Mouse (Mus musculus) kidney, embryonic 15.5 days (tissue): ENCODE data around the gene Chrna1. TPM values are rescaled to one million over a fixed set of nuclear protein-coding genes. Genes with fewer than 3 reads are reported as not detected.
A peak's percentile ranks its signal among the peaks of the same experiment; 100 is the strongest.

Source experiments
- ATAC-seq: fragments of 200-750 bp; cut with Nextera tagmentation; replicated peaks from 2 replicates; pipeline ENCODE4 v1.8.0; 2017; ENCODE audit warnings: moderate TSS enrichment; ENCODE audit not compliant: low FRiP score
- H3K27ac ChIP-seq: fragments of 300-500 bp; sonication (generic); 2 replicates; pipeline ENCODE4 v1.5.1; 2015; ENCODE audit warnings: mild to moderate bottlenecking, inconsistent platforms
- H3K27me3 ChIP-seq: fragments of 300-500 bp; sonication (generic); 2 replicates; pipeline ENCODE4 v1.6.1; 2015; ENCODE audit warnings: inconsistent platforms
- H3K36me3 ChIP-seq: fragments of 300-500 bp; sonication (generic); 2 replicates; pipeline ENCODE4 v1.6.1; 2015; ENCODE audit warnings: inconsistent platforms
- H3K4me1 ChIP-seq: fragments of 300-500 bp; sonication (generic); 2 replicates; pipeline ENCODE4 v1.6.1; 2015; ENCODE audit warnings: inconsistent platforms
- H3K4me2 ChIP-seq: fragments of 300-500 bp; sonication (generic); 2 replicates; pipeline ENCODE4 v1.6.1; 2015; ENCODE audit warnings: moderate library complexity, mild to moderate bottlenecking, inconsistent platforms
- H3K4me3 ChIP-seq: fragments of 300-500 bp; sonication (generic); replicated peaks from 2 replicates; pipeline ENCODE4 v1.5.1; 2015; ENCODE audit warnings: mild to moderate bottlenecking, inconsistent platforms
- H3K9ac ChIP-seq: fragments of 300-500 bp; sonication (generic); 2 replicates; pipeline ENCODE4 v1.6.1; 2015; ENCODE audit warnings: mild to moderate bottlenecking, inconsistent platforms
- H3K9me3 ChIP-seq: fragments of 300-500 bp; sonication (generic); replicated peaks from 2 replicates; pipeline ENCODE4 v1.6.1; 2016; ENCODE audit warnings: inconsistent platforms
- WGBS: fragments of 180-500 bp; shearing (Covaris S2); methylation state at CpG from one replicate; pipeline ENCODE4 v1.1.7; 2015; ENCODE audit warnings: mixed read lengths; 5-methylcytosine and 5-hydroxymethylcytosine counted together
- polyA plus RNA-seq: library from polyadenylated mRNA; unstranded; fragments of >200 nt; fragmentation: Nextera tagmentation; extraction: Ambion mirVana; gene quantifications from 2 replicates; pipeline ENCODE4 v1.2.1, GENCODE M21; 2015

Gene Chrna1
- polyA plus RNA-seq, 1 experiment from 2014 or later: 1.3 TPM

DNA sequence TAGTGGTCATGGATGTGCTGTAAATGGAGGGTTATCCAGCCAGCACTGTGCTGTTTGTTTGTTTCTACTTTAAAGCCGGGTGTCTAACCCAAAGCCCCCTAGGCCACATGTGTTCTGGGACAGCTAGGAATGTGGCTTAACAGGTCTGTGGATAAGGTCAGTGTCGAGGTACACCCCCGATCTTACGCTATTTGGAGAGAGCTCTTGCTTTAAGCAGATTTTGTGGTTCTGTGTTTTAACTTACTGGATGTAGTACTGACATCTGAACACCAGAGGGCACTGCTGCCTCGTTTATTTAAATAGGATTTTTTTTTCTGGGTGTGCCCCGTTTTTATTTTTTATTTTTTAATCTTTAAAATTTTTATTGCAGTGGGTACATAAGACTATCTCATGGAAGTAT is 29.4 kb downstream of the Chrna1 start:
- Histone ChIP-seq H3K27ac (no peak overlapping the region), H3K36me3 (no peaks in the 10 kb centered on the region), H3K4me3 (no peak overlapping the region), H3K9me3 (no peaks in the 10 kb centered on the region), H3K4me2 (0 out of 2 replicates have a peak overlapping the region, but pooled peaks have one; percentile 20), H3K9ac (no peak overlapping the region), H3K27me3 (no peaks in the 10 kb centered on the region), H3K4me1 (no peaks in the 10 kb centered on the region)
- no peak for ATAC-seq
- WGBS: 18% methylated on average over 6 of the region's 6 CpGs

DNA sequence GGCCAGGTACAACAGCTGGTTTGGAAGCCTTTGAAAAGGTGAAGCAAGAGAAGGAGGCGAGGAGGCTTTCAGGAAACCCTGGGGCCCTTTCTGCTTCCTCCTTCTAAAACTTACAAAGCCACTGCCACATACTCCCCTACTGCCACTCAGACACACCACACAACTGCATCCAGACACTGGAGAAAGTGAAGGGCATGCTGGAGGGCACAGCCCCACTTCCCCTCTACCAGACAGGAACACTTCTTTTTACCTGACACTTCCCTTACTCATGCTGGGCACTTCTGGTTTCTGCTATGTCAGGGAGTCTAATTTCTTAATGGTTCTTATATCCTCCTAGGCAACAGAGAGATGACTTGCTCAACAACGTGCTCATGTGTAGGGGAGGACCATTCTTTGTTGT is 31.6 kb downstream of the Chrna1 start:
- ATAC-seq: no peak
- Histone ChIP-seq H3K4me3 (no peak overlapping the region), H3K36me3 (no peaks in the 10 kb centered on the region), H3K4me2 (no peak overlapping the region), H3K27me3 (peaks cover 6% of the 10 kb centered on the region; the same call in 1 of the 2 replicates), H3K9me3 (no peaks in the 10 kb centered on the region), H3K9ac (no peak overlapping the region), H3K27ac (no peak overlapping the region), H3K4me1 (no peaks in the 10 kb centered on the region)
- 73% methylated on average over 2 of the region's 2 CpGs for WGBS

DNA sequence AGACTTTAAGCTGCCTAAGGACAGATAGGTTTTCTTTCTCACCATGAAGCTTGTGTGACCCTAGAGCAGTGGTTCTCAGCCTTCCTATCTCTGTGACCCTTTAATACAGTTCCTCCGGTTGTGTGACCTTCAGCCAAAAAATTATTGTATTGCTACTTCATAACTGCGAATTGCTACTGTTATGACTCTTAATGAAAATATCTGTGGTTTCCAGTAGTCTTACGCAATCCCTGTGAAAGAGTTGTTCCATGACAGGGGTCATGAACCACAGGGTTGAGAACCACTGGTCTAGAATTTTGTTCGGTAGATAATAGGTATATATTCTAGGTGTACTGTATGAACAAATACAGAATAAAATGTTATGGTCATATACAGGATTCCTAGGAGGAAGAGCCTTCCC is 32.9 kb downstream of the Chrna1 start:
- Histone ChIP-seq H3K4me3 (no peak overlapping the region), H3K4me2 (no peak overlapping the region), H3K9ac (no peak overlapping the region), H3K36me3 (no peaks in the 10 kb centered on the region), H3K9me3 (no peaks in the 10 kb centered on the region), H3K27ac (no peak overlapping the region), H3K4me1 (no peaks in the 10 kb centered on the region), H3K27me3 (peaks cover 6% of the 10 kb centered on the region)
- ATAC-seq: no peak
- WGBS: 90% methylated on average over 4 of the region's 4 CpGs

DNA sequence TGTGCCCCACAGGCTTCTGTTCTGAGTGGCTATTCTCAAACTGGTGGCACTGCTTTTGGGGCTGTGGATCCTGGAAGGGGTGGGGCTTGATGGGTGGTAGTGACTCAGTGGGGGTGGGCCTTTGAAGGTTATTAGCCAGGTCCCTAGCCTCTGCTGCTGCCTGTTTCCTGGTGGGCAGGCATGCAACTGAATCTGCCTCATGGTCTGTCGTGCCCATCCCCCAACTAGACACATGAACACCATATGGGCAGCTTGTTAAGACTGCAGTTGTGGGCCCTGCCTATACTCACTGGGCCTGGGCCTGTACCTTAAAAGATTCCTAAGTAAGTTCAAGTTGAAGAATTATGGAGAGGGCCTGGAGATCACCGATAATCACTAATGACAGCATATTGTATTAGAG is 34.6 kb downstream of the Chrna1 start:
- Histone ChIP-seq H3K4me3 (no peak overlapping the region), H3K9ac (no peak overlapping the region), H3K36me3 (no peaks in the 10 kb centered on the region), H3K4me2 (no peak overlapping the region), H3K9me3 (no peaks in the 10 kb centered on the region), H3K27ac (no peak overlapping the region), H3K4me1 (peaks cover 7% of the 10 kb centered on the region), H3K27me3 (peaks cover 8% of the 10 kb centered on the region)
- ATAC-seq: no peak
- 66% methylated on average over 2 of the region's 2 CpGs for WGBS

DNA sequence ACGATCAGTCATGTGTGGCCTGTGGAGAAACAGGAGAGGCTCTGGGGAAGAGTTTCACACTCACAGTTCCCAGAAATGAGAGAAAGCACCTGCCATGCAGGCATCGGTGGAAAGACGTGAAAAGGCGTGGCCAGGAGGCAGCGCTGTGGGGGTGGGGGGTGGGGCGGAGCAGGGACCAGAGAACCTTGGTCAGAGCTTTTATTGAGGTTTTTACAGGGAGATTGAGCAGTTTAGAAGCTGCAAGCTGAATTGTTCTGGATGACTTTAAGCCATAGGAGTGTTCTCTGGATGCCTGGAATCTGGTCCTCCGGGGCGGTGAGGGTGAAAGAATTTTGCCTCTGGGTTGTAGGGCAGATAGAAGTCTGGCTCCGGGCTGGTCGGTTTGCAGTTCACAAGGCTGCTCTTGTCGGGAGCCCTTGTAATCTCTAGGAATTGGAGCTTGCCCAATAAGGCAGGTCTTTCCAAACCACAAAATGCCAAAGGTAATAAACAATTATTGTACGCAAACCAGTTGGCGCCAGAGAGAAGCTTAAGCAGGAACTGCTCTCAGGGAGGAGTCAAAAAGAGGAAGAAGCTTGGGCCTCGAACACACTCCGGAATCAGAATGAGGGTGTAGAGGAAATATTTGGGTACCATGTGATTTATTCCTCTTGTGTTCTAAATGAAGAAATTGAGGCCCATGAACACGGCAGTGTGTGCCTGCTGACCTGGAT is 39.5 kb downstream of the Chrna1 start:
- Histone ChIP-seq H3K4me1 (peaks cover 13% of the 10 kb centered on the region), H3K9ac (0 out of 2 replicates have a peak overlapping the region, but pooled peaks have one; percentile 9), H3K4me2 (peak overlapping the region; percentile 56), H3K27ac (peak overlapping the region; percentile 43; the same call in 1 of the 2 replicates), H3K9me3 (no peaks in the 10 kb centered on the region), H3K36me3 (no peaks in the 10 kb centered on the region), H3K27me3 (peaks cover 8% of the 10 kb centered on the region), H3K4me3 (peak overlapping the region; percentile 24; the same call in 1 of the 2 replicates)
- 12% methylated on average over 16 of the region's 16 CpGs for WGBS
- ATAC-seq: peak; percentile 47; the same call in 1 of the 2 replicates

DNA sequence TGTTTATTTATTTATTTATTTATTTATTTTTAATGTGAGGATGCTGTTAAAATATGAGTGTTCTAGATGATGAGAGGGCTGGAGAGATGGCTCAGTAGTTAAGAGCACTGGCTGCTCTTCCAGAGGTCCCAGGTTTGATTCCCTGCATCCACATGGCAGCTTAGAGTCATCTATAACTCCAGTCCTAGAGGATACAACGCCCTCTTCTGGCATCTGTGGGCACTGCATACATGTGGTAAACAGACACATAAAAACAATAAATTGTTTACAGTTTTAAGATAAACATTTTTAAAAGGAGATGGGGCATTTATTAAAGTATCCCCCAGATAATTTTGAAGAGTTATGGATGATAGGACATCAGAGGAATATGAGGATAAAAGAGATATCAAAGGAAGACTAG is 40.4 kb downstream of the Chrna1 start:
- ATAC-seq: no peak
- WGBS: 38% methylated on average over 1 of the region's 1 CpGs

DNA sequence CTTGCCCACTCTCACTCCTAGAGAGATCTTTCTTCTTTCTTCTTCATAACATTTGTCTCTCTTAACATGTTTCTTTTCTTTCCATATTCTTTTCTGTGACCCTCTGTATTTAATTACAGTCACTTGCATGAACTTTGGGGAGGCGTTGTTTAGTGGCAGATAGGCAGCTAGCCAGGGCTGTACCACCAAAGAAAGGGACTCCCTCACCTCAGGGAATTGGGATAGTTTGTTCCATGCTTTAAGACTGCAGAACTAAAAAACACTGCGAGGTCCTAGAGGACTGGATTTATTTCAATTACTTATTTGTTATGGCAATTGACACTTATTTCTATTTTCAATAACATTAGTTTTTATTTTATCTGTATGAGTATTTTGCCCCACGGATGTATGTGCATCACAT is 41.0 kb downstream of the Chrna1 start:
- Histone ChIP-seq H3K36me3 (no peaks in the 10 kb centered on the region), H3K27ac (no peak overlapping the region), H3K27me3 (peaks cover 8% of the 10 kb centered on the region), H3K4me1 (peaks cover 13% of the 10 kb centered on the region), H3K4me3 (no peak overlapping the region), H3K9ac (no peak overlapping the region), H3K9me3 (no peaks in the 10 kb centered on the region), H3K4me2 (no peak overlapping the region)
- no peak for ATAC-seq
- WGBS: 86% methylated on average over 3 of the region's 3 CpGs

More for the DNA sequence above, 40.4 kb downstream of the Chrna1 start:
- Histone ChIP-seq H3K9me3 (no peaks in the 10 kb centered on the region), H3K27ac (no peak overlapping the region), H3K9ac (no peak overlapping the region), H3K4me1 (peaks cover 13% of the 10 kb centered on the region), H3K4me3 (no peak overlapping the region), H3K27me3 (peaks cover 8% of the 10 kb centered on the region), H3K4me2 (no peak overlapping the region), H3K36me3 (no peaks in the 10 kb centered on the region)

DNA sequence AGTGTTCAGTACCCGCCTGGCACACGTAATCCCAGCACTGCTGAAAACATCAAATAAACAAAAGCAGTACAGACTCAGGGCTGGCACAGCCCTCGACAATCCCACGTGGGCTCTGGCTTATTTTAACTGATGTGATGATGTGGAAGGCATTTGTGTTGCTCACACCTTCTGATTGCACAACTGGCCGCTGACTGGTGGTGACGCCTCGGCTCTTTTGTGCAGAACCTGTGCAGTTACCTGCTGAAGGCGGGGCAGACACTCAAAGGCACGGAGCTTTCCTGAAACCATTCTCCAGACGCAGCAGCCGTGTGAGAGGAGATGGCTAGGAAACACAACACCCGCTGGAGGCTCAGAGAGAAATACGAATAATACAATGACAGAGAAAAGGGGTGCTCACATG is 41.5 kb downstream of the Chrna1 start:
- Histone ChIP-seq H3K4me3 (no peak overlapping the region), H3K36me3 (no peaks in the 10 kb centered on the region), H3K9me3 (no peaks in the 10 kb centered on the region), H3K4me1 (peaks cover 13% of the 10 kb centered on the region), H3K4me2 (no peak overlapping the region), H3K27me3 (peaks cover 3% of the 10 kb centered on the region), H3K27ac (no peak overlapping the region), H3K9ac (no peak overlapping the region)
- ATAC-seq: no peak
- 80% methylated on average over 13 of the region's 13 CpGs for WGBS

DNA sequence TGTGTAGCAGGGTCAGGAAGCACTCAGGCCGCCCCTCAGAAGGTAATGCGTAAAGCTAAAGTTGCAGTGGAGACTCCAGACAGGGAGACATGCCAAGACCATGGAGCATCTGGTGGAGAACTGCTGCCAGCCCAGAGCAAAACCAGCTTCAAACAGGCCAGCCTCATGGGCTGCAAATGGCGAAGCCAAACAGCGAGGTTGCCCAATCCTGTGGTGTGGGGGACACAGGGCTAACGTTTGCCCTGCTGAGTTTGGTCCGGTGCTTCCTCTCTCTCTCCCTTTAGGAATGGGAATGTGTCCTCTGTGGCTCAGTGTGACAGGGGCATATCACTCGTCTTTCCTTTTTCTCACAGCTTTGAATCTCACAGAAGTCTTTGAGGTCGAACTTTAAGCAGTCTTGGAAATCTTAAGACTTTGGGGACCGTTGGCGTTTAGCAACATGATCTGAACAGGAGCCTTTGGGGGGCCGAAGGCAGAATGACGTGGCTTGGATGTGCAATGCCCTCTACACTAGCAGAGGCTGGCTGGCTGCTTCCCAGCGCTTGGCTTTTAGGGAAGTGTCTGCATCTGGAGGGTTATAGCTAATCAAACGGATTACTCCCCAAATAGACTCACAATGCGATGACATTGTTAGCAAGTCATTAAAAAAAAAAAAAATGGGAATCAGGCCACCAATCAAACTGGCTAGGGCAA is 43.9 kb downstream of the Chrna1 start:
- H3K9me3 ChIP-seq: no peaks in the 10 kb centered on the region
- H3K4me1 ChIP-seq: peaks cover 12% of the 10 kb centered on the region
- no peak overlapping the region for H3K4me2 ChIP-seq
- H3K27me3 ChIP-seq: no peaks in the 10 kb centered on the region
- no peak overlapping the region for H3K9ac ChIP-seq
- no peaks in the 10 kb centered on the region for H3K36me3 ChIP-seq
- ATAC-seq: no peak
- WGBS: 77% methylated on average over 15 of the region's 15 CpGs
- H3K27ac ChIP-seq: no peak overlapping the region
- no peak overlapping the region for H3K4me3 ChIP-seq

DNA sequence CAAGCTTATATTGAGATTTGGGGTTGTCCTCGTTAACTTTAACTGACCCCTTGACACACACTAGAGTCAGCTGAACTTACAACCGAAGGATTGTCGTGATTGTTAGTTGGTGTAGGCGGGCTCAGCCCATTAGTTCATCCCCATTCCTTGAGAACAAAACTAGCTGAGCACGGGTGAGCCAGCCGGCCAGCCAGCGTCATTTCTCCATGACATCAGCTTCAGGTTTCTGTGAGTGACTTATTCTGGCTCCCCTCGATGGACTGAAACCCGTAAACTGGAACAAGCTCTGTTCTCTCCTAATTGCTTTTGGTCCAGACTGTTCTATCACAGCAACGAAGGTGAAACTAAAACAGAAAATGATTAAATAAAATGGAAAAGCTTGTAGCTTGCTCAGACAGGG is 45.4 kb downstream of the Chrna1 start:
- Histone ChIP-seq H3K27me3 (no peaks in the 10 kb centered on the region), H3K9ac (no peak overlapping the region), H3K27ac (no peak overlapping the region), H3K4me1 (peaks cover 9% of the 10 kb centered on the region; the same call in 1 of the 2 replicates), H3K9me3 (no peaks in the 10 kb centered on the region), H3K36me3 (no peaks in the 10 kb centered on the region), H3K4me2 (no peak overlapping the region), H3K4me3 (no peak overlapping the region)
- no peak for ATAC-seq
- 59% methylated on average over 10 of the region's 10 CpGs for WGBS

DNA sequence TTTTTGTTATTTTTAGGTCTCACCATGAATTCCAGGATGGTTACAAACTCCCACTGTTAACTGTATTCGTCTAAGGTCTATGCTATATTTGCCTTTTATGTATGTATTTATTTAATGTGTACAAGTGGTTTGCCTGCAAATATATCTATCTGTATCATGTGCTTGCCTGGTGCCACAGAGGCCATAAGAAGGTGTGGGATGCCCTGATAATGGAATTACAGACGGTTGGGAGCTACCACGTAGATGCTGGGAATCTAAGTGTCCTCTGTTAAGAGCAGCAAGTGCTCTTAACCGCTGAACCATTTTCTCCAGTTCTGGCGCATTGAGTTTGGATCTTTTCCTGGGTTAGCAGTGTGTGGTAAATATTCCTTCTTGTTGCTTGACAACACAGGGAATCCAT is 49.7 kb downstream of the Chrna1 start:
- H3K27ac ChIP-seq: no peak overlapping the region
- no peaks in the 10 kb centered on the region for H3K36me3 ChIP-seq
- no peaks in the 10 kb centered on the region for H3K27me3 ChIP-seq
- H3K4me2 ChIP-seq: no peak overlapping the region
- 77% methylated on average over 5 of the region's 5 CpGs for WGBS
- no peak overlapping the region for H3K4me3 ChIP-seq
- H3K9me3 ChIP-seq: no peaks in the 10 kb centered on the region
- H3K4me1 ChIP-seq: peaks cover 35% of the 10 kb centered on the region
- H3K9ac ChIP-seq: no peak overlapping the region
- no peak for ATAC-seq
